Mouse (Mus musculus) heart, postnatal 0 days (tissue): ENCODE results near the gene Fzd10.

Experiments
- CTCF ChIP-seq: IDR thresholded peaks from 2 replicates; pipeline ENCODE4 v1.5.1; 2016; ENCODE audit warnings: antibody characterized with exemption, control low read depth, low read depth
- EP300 ChIP-seq: IDR thresholded peaks from 2 replicates; pipeline ENCODE4 v1.6.1; 2016; ENCODE audit warnings: antibody characterized with exemption, low read depth

GRCm38 (mm10) chr5:128637071-128638015 lies 36.7 kb downstream of the Fzd10 start:
- no peak for TF ChIP-seq EP300
- no peak for TF ChIP-seq CTCF
